Mouse (Mus musculus) neural tube, embryonic 15.5 days (tissue): ENCODE data around the gene Clmn. TPM values are rescaled to one million over a fixed set of nuclear protein-coding genes. Genes with fewer than 3 reads are reported as not detected.
"Not testable (repeated sequence)": the region's sequence is repeated elsewhere in the genome, so short reads cannot be mapped to it uniquely, and the experiment has no call there.

ENCODE experiments used
- ATAC-seq: fragments of 200-750 bp; cut with Nextera tagmentation; 2 replicates; pipeline ENCODE4 v1.8.0; 2017; ENCODE audit warnings: mild to moderate bottlenecking, moderate TSS enrichment, moderate library complexity; ENCODE audit not compliant: low FRiP score
- H3K27ac ChIP-seq: fragments of 300-500 bp; sonication (generic); replicated peaks from 2 replicates; pipeline ENCODE4 v1.5.1; 2015; ENCODE audit warnings: mild to moderate bottlenecking, inconsistent platforms
- H3K27me3 ChIP-seq: fragments of 300-500 bp; sonication (generic); replicated peaks from 2 replicates; pipeline ENCODE4 v1.6.1; 2015; ENCODE audit warnings: inconsistent platforms
- H3K36me3 ChIP-seq: fragments of 300-500 bp; sonication (generic); 2 replicates; pipeline ENCODE4 v1.6.1; 2015; ENCODE audit warnings: inconsistent platforms
- H3K4me1 ChIP-seq: fragments of 300-500 bp; sonication (generic); 2 replicates; pipeline ENCODE4 v1.6.1; 2015; ENCODE audit warnings: inconsistent platforms
- H3K4me2 ChIP-seq: fragments of 300-500 bp; sonication (generic); 2 replicates; pipeline ENCODE4 v1.6.1; 2015; ENCODE audit warnings: inconsistent platforms, mild to moderate bottlenecking, moderate library complexity
- H3K4me3 ChIP-seq: fragments of 300-500 bp; sonication (generic); replicated peaks from 2 replicates; pipeline ENCODE4 v1.5.1; 2015; ENCODE audit warnings: mild to moderate bottlenecking, inconsistent platforms
- H3K9ac ChIP-seq: fragments of 300-500 bp; sonication (generic); replicated peaks from 2 replicates; pipeline ENCODE4 v1.6.1; 2015; ENCODE audit warnings: mild to moderate bottlenecking, inconsistent platforms
- H3K9me3 ChIP-seq: fragments of 300-500 bp; sonication (generic); replicated peaks from 2 replicates; pipeline ENCODE4 v1.6.1; 2016; ENCODE audit warnings: inconsistent platforms
- WGBS: fragments of 180-500 bp; shearing (Covaris S2); methylation state at CpG from one replicate; pipeline ENCODE4 v1.1.7; 2015; ENCODE audit warnings: mixed read lengths; 5-methylcytosine and 5-hydroxymethylcytosine counted together
- polyA plus RNA-seq: library from polyadenylated mRNA; unstranded; fragments of >200 nt; fragmentation: Nextera tagmentation; extraction: Ambion mirVana; gene quantifications from 2 replicates; pipeline ENCODE4 v1.2.1, GENCODE M21; 2015

Clmn gene
- polyA plus RNA-seq, 1 experiment from 2014 or later = 1.3 TPM

DNA sequence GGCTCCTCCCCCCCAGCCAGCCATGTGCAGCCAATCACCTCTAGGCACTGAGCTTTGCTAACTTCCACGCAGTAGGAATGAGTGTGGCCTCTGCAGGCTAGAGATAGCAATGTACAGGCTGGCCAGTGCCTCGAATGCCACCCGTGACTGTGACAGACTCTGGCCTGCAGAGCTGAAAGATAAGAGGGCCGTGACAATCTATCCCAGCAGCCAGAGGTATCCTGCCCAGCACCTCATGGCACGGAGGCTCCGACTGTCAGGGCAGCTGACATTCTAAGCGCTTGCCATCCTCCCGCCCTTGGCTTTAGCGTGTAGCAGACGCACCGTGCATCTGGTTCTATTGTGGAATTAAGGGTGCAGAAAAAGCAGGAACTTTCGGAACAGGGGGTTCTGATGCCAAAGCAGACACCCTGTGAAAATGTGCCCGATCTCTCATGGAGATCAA, 26.9 kb downstream of the Clmn start:
- no peak overlapping the region for H3K9ac ChIP-seq
- no peak overlapping the region for H3K4me3 ChIP-seq
- no peaks in the 10 kb centered on the region for H3K36me3 ChIP-seq
- no peak overlapping the region for H3K27ac ChIP-seq
- peaks cover 10% of the 10 kb centered on the region for H3K4me1 ChIP-seq
- H3K4me2 ChIP-seq = no peak overlapping the region
- peaks cover 4% of the 10 kb centered on the region; the same call in 1 of the 2 replicates for H3K27me3 ChIP-seq
- WGBS = 78% methylated on average over 13 of the region's 13 CpGs
- H3K9me3 ChIP-seq = no peaks in the 10 kb centered on the region
- no peak; the same call in 1 of the 2 replicates for ATAC-seq

DNA sequence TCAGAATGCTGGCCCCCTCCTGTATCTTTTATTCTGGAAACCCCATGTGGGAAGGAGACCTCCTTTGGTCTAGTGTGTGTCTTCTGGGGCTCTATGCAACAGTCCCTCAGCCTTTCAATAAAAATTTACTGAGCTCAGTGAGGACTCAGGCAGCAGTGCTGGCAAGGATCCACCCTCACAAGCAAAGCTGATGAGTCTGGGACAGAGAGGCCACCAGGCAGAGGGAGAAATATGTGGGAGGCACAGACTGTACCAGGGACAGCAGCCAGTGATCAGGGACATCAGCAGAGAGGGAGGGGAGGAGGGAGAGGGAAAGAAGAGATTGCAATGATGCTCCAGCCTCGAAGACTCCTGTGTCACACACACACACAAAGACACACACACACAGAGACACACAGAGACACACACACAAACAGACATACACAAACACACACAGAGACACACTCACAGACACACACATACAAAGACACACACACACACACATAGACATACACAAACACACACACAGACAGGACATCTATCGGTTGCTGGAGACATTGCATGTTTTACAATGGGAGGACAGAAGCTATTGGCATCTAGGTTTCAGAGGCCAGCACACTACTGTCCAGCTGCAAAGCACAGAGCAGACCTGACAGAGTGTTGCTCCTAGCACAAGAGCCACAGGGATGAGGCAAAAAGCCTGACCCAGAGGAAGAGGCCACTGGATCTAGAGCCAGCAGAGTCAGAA, 27.6 kb downstream of the Clmn start:
- Histone ChIP-seq H3K4me2 (no peak overlapping the region), H3K4me1 (peaks cover 10% of the 10 kb centered on the region), H3K4me3 (no peak overlapping the region), H3K9ac (no peak overlapping the region), H3K27me3 (peaks cover 4% of the 10 kb centered on the region; the same call in 1 of the 2 replicates), H3K27ac (no peak overlapping the region), H3K9me3 (no peaks in the 10 kb centered on the region), H3K36me3 (no peaks in the 10 kb centered on the region)
- ATAC-seq = peak; percentile 30; the same call in 1 of the 2 replicates
- WGBS = 48% methylated on average over 2 of the region's 2 CpGs

GRCm38 (mm10) chr12:104836230-104836629, 28.6 kb downstream of the Clmn start:
- Histone ChIP-seq H3K36me3 (no peaks in the 10 kb centered on the region), H3K27me3 (peaks cover 4% of the 10 kb centered on the region; the same call in 1 of the 2 replicates)
- 92% methylated on average over 6 of the region's 6 CpGs for WGBS

GRCm38 (mm10) chr12:104835369-104836094, 29.3 kb downstream of the Clmn start:
- H3K36me3 ChIP-seq = no peaks in the 10 kb centered on the region
- H3K27me3 ChIP-seq = peaks cover 4% of the 10 kb centered on the region; the same call in 1 of the 2 replicates
- no peaks in the 10 kb centered on the region for H3K9me3 ChIP-seq
- ATAC-seq = no peak; the same call in 1 of the 2 replicates
- no peak overlapping the region for H3K27ac ChIP-seq
- H3K4me2 ChIP-seq = no peak overlapping the region
- H3K4me1 ChIP-seq = peaks cover 10% of the 10 kb centered on the region
- H3K4me3 ChIP-seq = no peak overlapping the region
- no peak overlapping the region for H3K9ac ChIP-seq
- 66% methylated on average over 19 of the region's 19 CpGs for WGBS

More at GRCm38 (mm10) chr12:104836230-104836629, 28.6 kb downstream of the Clmn start:
- Histone ChIP-seq H3K27ac (no peak overlapping the region), H3K4me1 (peaks cover 10% of the 10 kb centered on the region), H3K9me3 (no peaks in the 10 kb centered on the region), H3K4me3 (no peak overlapping the region), H3K9ac (no peak overlapping the region), H3K4me2 (no peak overlapping the region)
- no peak for ATAC-seq

- Histone ChIP-seq H3K9me3 (no peaks in the 10 kb centered on the region), H3K9ac (no peak overlapping the region), H3K4me2 (no peak overlapping the region), H3K27me3 (peaks cover 4% of the 10 kb centered on the region; the same call in 1 of the 2 replicates), H3K4me1 (peaks cover 10% of the 10 kb centered on the region), H3K27ac (no peak overlapping the region), H3K36me3 (no peaks in the 10 kb centered on the region), H3K4me3 (no peak overlapping the region)
- WGBS = 66% methylated on average over 4 of the region's 4 CpGs
- ATAC-seq = no peak
Observed at GRCm38 (mm10) chr12:104834772-104835171, 30.1 kb downstream of the Clmn start.

GRCm38 (mm10) chr12:104830666-104831435, 34.0 kb downstream of the Clmn start:
- H3K36me3 ChIP-seq = no peaks in the 10 kb centered on the region
- H3K27ac ChIP-seq = no peak overlapping the region

DNA sequence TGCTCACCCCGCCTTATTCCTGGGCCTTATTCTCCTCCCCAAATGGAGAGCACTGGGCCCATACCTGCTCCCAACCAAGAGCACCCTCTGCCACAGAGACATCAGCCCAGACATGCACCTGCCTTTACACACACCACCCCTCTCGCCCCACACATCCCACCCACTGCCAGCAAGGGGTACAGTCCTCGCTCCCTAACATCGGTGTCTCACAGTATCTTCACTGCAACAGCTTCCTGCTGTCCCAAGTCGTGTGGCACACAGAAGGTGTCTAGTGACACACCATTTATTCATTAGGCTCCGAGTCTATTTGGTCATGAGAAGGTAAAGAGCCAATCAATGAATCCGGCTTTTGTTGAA, 34.6 kb downstream of the Clmn start:
- Histone ChIP-seq H3K9me3 (no peaks in the 10 kb centered on the region), H3K36me3 (no peaks in the 10 kb centered on the region), H3K4me1 (peaks cover 4% of the 10 kb centered on the region), H3K27me3 (peaks cover 4% of the 10 kb centered on the region; the same call in 1 of the 2 replicates), H3K9ac (no peak overlapping the region), H3K4me2 (no peak overlapping the region), H3K4me3 (no peak overlapping the region), H3K27ac (no peak overlapping the region)
- WGBS = 69% methylated on average over 7 of the region's 7 CpGs
- ATAC-seq = no peak

More at GRCm38 (mm10) chr12:104830666-104831435, 34.0 kb downstream of the Clmn start:
- Histone ChIP-seq H3K4me2 (no peak overlapping the region), H3K9ac (no peak overlapping the region), H3K27me3 (peaks cover 4% of the 10 kb centered on the region; the same call in 1 of the 2 replicates), H3K9me3 (no peaks in the 10 kb centered on the region), H3K4me3 (no peak overlapping the region), H3K4me1 (peaks cover 9% of the 10 kb centered on the region)
- ATAC-seq = no peak
- WGBS = 73% methylated on average over 17 of the region's 17 CpGs

- peaks cover 4% of the 10 kb centered on the region; the same call in 1 of the 2 replicates for H3K4me1 ChIP-seq
- H3K4me2 ChIP-seq = no peak overlapping the region
- WGBS = 39% methylated on average over 6 of the region's 6 CpGs
- H3K4me3 ChIP-seq = no peak overlapping the region
- no peaks in the 10 kb centered on the region for H3K9me3 ChIP-seq
- H3K36me3 ChIP-seq = no peaks in the 10 kb centered on the region
- ATAC-seq = no peak
- H3K27ac ChIP-seq = no peak overlapping the region
- H3K9ac ChIP-seq = no peak overlapping the region
- H3K27me3 ChIP-seq = peaks cover 4% of the 10 kb centered on the region; the same call in 1 of the 2 replicates
Observed at GRCm38 (mm10) chr12:104829596-104830282, 35.1 kb downstream of the Clmn start.

GRCm38 (mm10) chr12:104828986-104829385, 35.9 kb downstream of the Clmn start:
- not testable (repeated sequence) for H3K27me3 ChIP-seq, ATAC-seq
- peaks cover 11% of the 10 kb centered on the region for H3K4me1 ChIP-seq

DNA sequence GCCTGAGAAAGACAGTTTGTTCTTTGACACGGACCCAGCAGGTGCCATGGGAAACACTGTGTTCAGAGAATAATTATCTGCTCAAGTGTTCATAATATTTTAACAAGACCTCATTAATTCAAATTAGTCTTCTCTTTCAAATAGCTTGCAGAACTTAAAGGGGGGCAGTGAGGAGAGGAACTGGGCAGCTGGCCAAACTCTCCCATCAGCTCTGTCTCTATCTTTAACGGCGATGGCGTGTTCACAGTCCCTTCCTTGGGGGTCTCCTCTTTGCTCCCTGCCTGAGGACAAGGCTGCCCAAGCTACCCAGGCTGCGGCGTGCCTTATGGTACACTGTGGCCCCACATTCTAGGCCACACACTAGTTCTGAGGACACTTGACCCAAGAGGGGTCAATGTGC, 37.2 kb downstream of the Clmn start:
- Histone ChIP-seq H3K27ac (no peak overlapping the region), H3K4me3 (no peak overlapping the region), H3K4me2 (no peak overlapping the region), H3K9me3 (no peaks in the 10 kb centered on the region), H3K9ac (no peak overlapping the region), H3K36me3 (no peaks in the 10 kb centered on the region), H3K27me3 (no peaks in the 10 kb centered on the region), H3K4me1 (peaks cover 11% of the 10 kb centered on the region)
- WGBS = 36% methylated on average over 6 of the region's 6 CpGs
- ATAC-seq = no peak

More at GRCm38 (mm10) chr12:104828986-104829385, 35.9 kb downstream of the Clmn start:
- 76% methylated on average over 4 of the region's 4 CpGs for WGBS
- H3K4me3 ChIP-seq, H3K4me2 ChIP-seq, H3K36me3 ChIP-seq, H3K9me3 ChIP-seq, H3K9ac ChIP-seq, H3K27ac ChIP-seq: not testable (repeated sequence)

DNA sequence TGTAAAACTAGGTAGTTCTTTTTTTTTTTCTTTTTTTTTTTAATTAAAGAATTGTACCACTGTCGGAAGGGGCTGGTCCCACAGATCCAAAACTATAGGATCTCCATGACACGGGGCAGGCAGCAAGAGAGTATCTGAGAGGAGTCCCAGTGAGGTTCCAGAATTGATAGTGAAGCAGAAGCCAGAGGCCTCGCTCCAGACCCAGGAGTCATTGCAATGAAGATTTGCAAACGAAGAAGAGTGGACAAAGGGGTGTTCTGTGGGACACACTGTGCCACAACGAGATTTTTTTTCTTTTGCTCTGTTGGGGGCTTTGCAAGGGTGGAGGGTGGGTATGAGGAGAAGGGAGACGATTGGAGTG, 40.0 kb downstream of the Clmn start:
- no peak for ATAC-seq
- no peaks in the 10 kb centered on the region; the same call in 1 of the 2 replicates for H3K27me3 ChIP-seq
- no peaks in the 10 kb centered on the region for H3K9me3 ChIP-seq
- H3K4me1 ChIP-seq = peaks cover 13% of the 10 kb centered on the region
- no peak overlapping the region for H3K4me2 ChIP-seq
- H3K36me3 ChIP-seq = no peaks in the 10 kb centered on the region
- no peak overlapping the region for H3K4me3 ChIP-seq
- H3K9ac ChIP-seq = no peak overlapping the region
- 39% methylated on average over 6 of the region's 6 CpGs for WGBS
- H3K27ac ChIP-seq = no peak overlapping the region
